Mouse (Mus musculus) G1E (cell line): ENCODE measurements at regions not wholly inside any gene's neighbourhood (a gene's known extent, or its start where the extent isn't known, plus 50 kb on each side); places are given as distances from the start of the nearest gene placed in this dataset.

Source experiments
- CTCF ChIP-seq: IDR thresholded peaks from 2 replicates; pipeline ENCODE4 v1.5.1; 2012; ENCODE audit warnings: low read depth, low read length, inconsistent platforms, mixed read lengths
- GATA1 ChIP-seq: IDR thresholded peaks from 2 replicates; pipeline ENCODE4 v1.6.1; 2012; ENCODE audit warnings: borderline replicate concordance, low read length, inconsistent platforms, mixed read lengths
- POLR2AphosphoS5 ChIP-seq: IDR thresholded peaks from 2 replicates; pipeline ENCODE4 v1.6.1; 2012; ENCODE audit warnings: low read depth, low read length, inconsistent platforms; ENCODE audit not compliant: insufficient replicate concordance
- TAL1 ChIP-seq: conservative IDR thresholded peaks from 2 replicates; pipeline ENCODE4 v1.6.1; 2012; ENCODE audit warnings: low read depth, low read length, inconsistent platforms, mixed read lengths

- TF ChIP-seq TAL1 (no peak), POLR2AphosphoS5 (no peak), CTCF (no peak), GATA1 (no peak)
These were observed 397.2 kb downstream of the Ptpru start for GRCm38 (mm10) chr4:131440845-131441244.
